Mouse (Mus musculus): ENCODE data around the gene Rbl1. TPM values are rescaled to one million over a fixed set of nuclear protein-coding genes. Genes with fewer than 3 reads are reported as not detected.

Rbl1 gene
- polyA plus RNA-seq, 1 experiment from 2014 or later: 28.0 TPM

- Histone ChIP-seq H3K9ac (replicated peaks) (no peak overlapping the region), H3K9me3 (peaks cover 13% of the 10 kb centered on the region), H3K4me1 (replicated peaks) (no peaks in the 10 kb centered on the region), H3K27me3 (no peaks in the 10 kb centered on the region), H3K27ac (no peak overlapping the region), H3K4me3 (replicated peaks) (no peak overlapping the region), H3K4me2 (no peak overlapping the region), H3K36me3 (peaks cover 24% of the 10 kb centered on the region)
- no peak for ATAC-seq (ENCODE audit: insufficient number of reproducible peaks, insufficient read depth, low FRiP score, low TSS enrichment, low read depth)
- WGBS: 91% methylated on average over 4 of the region's 4 CpGs
Observed at GRCm38 (mm10) chr2:157141962-157142361, 62.4 kb downstream of the Rbl1 start.

- H3K9ac ChIP-seq (replicated peaks): no peak overlapping the region
- H3K9me3 ChIP-seq: peaks cover 13% of the 10 kb centered on the region
- WGBS: 87% methylated on average over 5 of the region's 5 CpGs
- H3K27me3 ChIP-seq: no peaks in the 10 kb centered on the region
- no peak overlapping the region for H3K27ac ChIP-seq
- peaks cover 5% of the 10 kb centered on the region; the same call in 1 of the 2 replicates for H3K36me3 ChIP-seq
- H3K4me2 ChIP-seq: no peak overlapping the region
- no peak overlapping the region for H3K4me3 ChIP-seq (replicated peaks)
- ATAC-seq (ENCODE audit: insufficient number of reproducible peaks, insufficient read depth, low FRiP score, low TSS enrichment, low read depth): no peak
- no peaks in the 10 kb centered on the region for H3K4me1 ChIP-seq (replicated peaks)
Observed at GRCm38 (mm10) chr2:157139251-157139802, 65.0 kb downstream of the Rbl1 start.

- Histone ChIP-seq H3K9ac (replicated peaks) (no peak overlapping the region), H3K4me1 (replicated peaks) (0 out of 2 replicates have a peak, but pooled peaks cover 1% of the 10 kb centered on the region), H3K27me3 (no peaks in the 10 kb centered on the region), H3K36me3 (no peaks in the 10 kb centered on the region), H3K9me3 (peaks cover 13% of the 10 kb centered on the region), H3K27ac (no peak overlapping the region), H3K4me2 (no peak overlapping the region), H3K4me3 (replicated peaks) (no peak overlapping the region)
- WGBS: 86% methylated on average over 5 of the region's 5 CpGs
- ATAC-seq (ENCODE audit: insufficient number of reproducible peaks, insufficient read depth, low FRiP score, low TSS enrichment, low read depth): no peak
Observed at GRCm38 (mm10) chr2:157138808-157139207, 65.5 kb downstream of the Rbl1 start.

GRCm38 (mm10) chr2:157137959-157138731 is 66.2 kb downstream of the Rbl1 start:
- Histone ChIP-seq H3K27ac (no peak overlapping the region), H3K4me1 (replicated peaks) (0 out of 2 replicates have a peak, but pooled peaks cover 4% of the 10 kb centered on the region), H3K36me3 (no peaks in the 10 kb centered on the region), H3K4me2 (no peak overlapping the region), H3K9ac (replicated peaks) (no peak overlapping the region), H3K27me3 (no peaks in the 10 kb centered on the region), H3K4me3 (replicated peaks) (no peak overlapping the region), H3K9me3 (peaks cover 13% of the 10 kb centered on the region)
- 85% methylated on average over 9 of the region's 9 CpGs for WGBS
- no peak for ATAC-seq (ENCODE audit: insufficient number of reproducible peaks, insufficient read depth, low FRiP score, low TSS enrichment, low read depth)

- no peak overlapping the region for H3K9ac ChIP-seq (replicated peaks)
- no peaks in the 10 kb centered on the region for H3K36me3 ChIP-seq
- H3K27ac ChIP-seq: no peak overlapping the region
- H3K4me3 ChIP-seq (replicated peaks): no peak overlapping the region
- 93% methylated on average over 2 of the region's 2 CpGs for WGBS
- H3K9me3 ChIP-seq: peaks cover 13% of the 10 kb centered on the region
- ATAC-seq (ENCODE audit: insufficient number of reproducible peaks, insufficient read depth, low FRiP score, low TSS enrichment, low read depth): no peak
- no peaks in the 10 kb centered on the region for H3K27me3 ChIP-seq
- H3K4me2 ChIP-seq: no peak overlapping the region
- 0 out of 2 replicates have a peak, but pooled peaks cover 4% of the 10 kb centered on the region for H3K4me1 ChIP-seq (replicated peaks)
Observed at GRCm38 (mm10) chr2:157136646-157137045, 67.7 kb downstream of the Rbl1 start.

- Histone ChIP-seq H3K4me2 (no peak overlapping the region), H3K27me3 (no peaks in the 10 kb centered on the region), H3K4me1 (replicated peaks) (0 out of 2 replicates have a peak, but pooled peaks cover 4% of the 10 kb centered on the region), H3K9me3 (peaks cover 13% of the 10 kb centered on the region), H3K36me3 (no peaks in the 10 kb centered on the region), H3K4me3 (replicated peaks) (no peak overlapping the region), H3K9ac (replicated peaks) (no peak overlapping the region), H3K27ac (no peak overlapping the region)
- ATAC-seq (ENCODE audit: insufficient number of reproducible peaks, insufficient read depth, low FRiP score, low TSS enrichment, low read depth): no peak
- WGBS: 89% methylated on average over 4 of the region's 4 CpGs
Observed at GRCm38 (mm10) chr2:157136176-157136575, 68.2 kb downstream of the Rbl1 start.

GRCm38 (mm10) chr2:157135529-157136120 is 68.7 kb downstream of the Rbl1 start:
- Histone ChIP-seq H3K27me3 (no peaks in the 10 kb centered on the region), H3K4me1 (replicated peaks) (0 out of 2 replicates have a peak, but pooled peaks cover 4% of the 10 kb centered on the region), H3K9ac (replicated peaks) (peak overlapping the region; percentile 66; the same call in 1 of the 2 replicates), H3K27ac (peak overlapping the region; percentile 82), H3K4me2 (peak overlapping the region; percentile 80), H3K9me3 (peaks cover 13% of the 10 kb centered on the region), H3K4me3 (replicated peaks) (peak overlapping the region; percentile 77), H3K36me3 (no peaks in the 10 kb centered on the region)
- 71% methylated on average over 10 of the region's 10 CpGs for WGBS
- ATAC-seq (ENCODE audit: insufficient number of reproducible peaks, insufficient read depth, low FRiP score, low TSS enrichment, low read depth): no peak

GRCm38 (mm10) chr2:157135014-157135413 is 69.3 kb downstream of the Rbl1 start, which contains the start of gene Samhd1:
Gene Samhd1 (minus strand): TSS chr2:157135265.
- Histone ChIP-seq H3K27me3 (no peaks in the 10 kb centered on the region), H3K9ac (replicated peaks) (peak within 1 kb of the TSS; percentile 66), H3K9me3 (peaks cover 7% of the 10 kb centered on the region), H3K27ac (peak within 1 kb of the TSS; percentile 82), H3K36me3 (no peaks in the 10 kb centered on the region), H3K4me2 (peak within 1 kb of the TSS; percentile 80), H3K4me3 (replicated peaks) (peak within 1 kb of the TSS; percentile 77), H3K4me1 (replicated peaks) (0 out of 2 replicates have a peak, but pooled peaks cover 4% of the 10 kb centered on the region)
- under 1% methylated on average over 32 of the region's 32 CpGs for WGBS
- ATAC-seq (ENCODE audit: insufficient number of reproducible peaks, insufficient read depth, low FRiP score, low TSS enrichment, low read depth): peak; percentile 83

GRCm38 (mm10) chr2:157134479-157134931 is 69.8 kb downstream of the Rbl1 start:
- peak overlapping the region; percentile 66 for H3K9ac ChIP-seq (replicated peaks)
- H3K27ac ChIP-seq: peak overlapping the region; percentile 82
- H3K4me3 ChIP-seq (replicated peaks): peak overlapping the region; percentile 77
- WGBS: under 1% methylated on average over 25 of the region's 25 CpGs
- peak; percentile 44; the same call in 1 of the 2 replicates for ATAC-seq (ENCODE audit: insufficient number of reproducible peaks, insufficient read depth, low FRiP score, low TSS enrichment, low read depth)
- H3K27me3 ChIP-seq: no peaks in the 10 kb centered on the region
- H3K36me3 ChIP-seq: no peaks in the 10 kb centered on the region
- peaks cover 2% of the 10 kb centered on the region; the same call in 1 of the 2 replicates for H3K9me3 ChIP-seq
- peak overlapping the region; percentile 80 for H3K4me2 ChIP-seq
- H3K4me1 ChIP-seq (replicated peaks): 0 out of 2 replicates have a peak, but pooled peaks cover 4% of the 10 kb centered on the region

- Histone ChIP-seq H3K36me3 (no peaks in the 10 kb centered on the region), H3K27me3 (no peaks in the 10 kb centered on the region), H3K4me2 (peak overlapping the region; percentile 80), H3K9me3 (no peaks in the 10 kb centered on the region), H3K27ac (peak overlapping the region; percentile 82; the same call in 1 of the 2 replicates), H3K4me1 (replicated peaks) (0 out of 2 replicates have a peak, but pooled peaks cover 4% of the 10 kb centered on the region), H3K9ac (replicated peaks) (peak overlapping the region; percentile 66), H3K4me3 (replicated peaks) (peak overlapping the region; percentile 77)
- 19% methylated on average over 11 of the region's 11 CpGs for WGBS
- ATAC-seq (ENCODE audit: insufficient number of reproducible peaks, insufficient read depth, low FRiP score, low TSS enrichment, low read depth): no peak
Observed at GRCm38 (mm10) chr2:157133769-157134478, 70.4 kb downstream of the Rbl1 start.
